Mouse (Mus musculus) effector memory CD4-positive, alpha-beta T cell, adult 7 months (primary cell): Measurements from ENCODE around the gene Olfr3. TPM values are rescaled to one million over a fixed set of nuclear protein-coding genes. Genes with fewer than 3 reads are reported as not detected.

ENCODE experiments used
- polyA plus RNA-seq: library from polyadenylated mRNA; unstranded; fragments of 100-300 nt; shearing (Covaris generic); gene quantifications from one replicate; pipeline ENCODE4 v1.2.1, GENCODE M21; 2017

Olfr3 gene
- polyA plus RNA-seq: not detected

GRCm38 (mm10) chr2:36816932-36817331 lies at the start of gene Olfr3:
Gene Olfr3, minus strand, starts transcription at chr2:36817032.

GRCm38 (mm10) chr2:36862560-36862959 lies 45.7 kb upstream of the Olfr3 start, which contains the start of gene Olfr351:
Gene Olfr351, minus strand, starts transcription at chr2:36862660.

GRCm38 (mm10) chr2:36846010-36846409 lies 29.2 kb upstream of the Olfr3 start, which contains the start of gene Olfr350:
Gene Olfr350, plus strand, starts transcription at chr2:36846310.

GRCm38 (mm10) chr2:36790238-36790637 lies 26.6 kb downstream of the Olfr3 start, which contains the start of gene Olfr50:
Gene Olfr50, plus strand, starts transcription at chr2:36790538.

GRCm38 (mm10) chr2:36783976-36784375 lies 32.9 kb downstream of the Olfr3 start, which contains the start of gene Olfr348:
Gene Olfr348, plus strand, starts transcription at chr2:36784276.

Other genes starting within 250 kb of the Olfr3 start
- gene Olfr345, start 177.0 kb downstream of the Olfr3 start, polyA plus RNA-seq: not detected
- gene Olfr346, start 131.2 kb downstream of the Olfr3 start, polyA plus RNA-seq: not detected
- gene Olfr347, start 85.1 kb downstream of the Olfr3 start, polyA plus RNA-seq: not detected
- not detected for gene Olfr348, start 32.8 kb downstream of the Olfr3 start, polyA plus RNA-seq
- not detected for gene Olfr50, start 26.5 kb downstream of the Olfr3 start, polyA plus RNA-seq
- not detected for gene Olfr350, start 29.3 kb upstream of the Olfr3 start, polyA plus RNA-seq
- gene Olfr351, start 45.6 kb upstream of the Olfr3 start, polyA plus RNA-seq: not detected
- 0.18 TPM for gene Olfr352, start 51.4 kb upstream of the Olfr3 start, polyA plus RNA-seq
- not detected for gene Olfr353, start 75.9 kb upstream of the Olfr3 start, polyA plus RNA-seq
- 0.16 TPM for gene Olfr354, start 88.6 kb upstream of the Olfr3 start, polyA plus RNA-seq
- gene Olfr355, start 111.9 kb upstream of the Olfr3 start, polyA plus RNA-seq: 0.62 TPM
- not detected for gene Olfr356, start 120.1 kb upstream of the Olfr3 start, polyA plus RNA-seq
- not detected for gene Olfr357, start 176.8 kb upstream of the Olfr3 start, polyA plus RNA-seq
- gene Olfr358, start 192.3 kb upstream of the Olfr3 start, polyA plus RNA-seq: not detected
- gene Olfr360, start 248.7 kb upstream of the Olfr3 start, polyA plus RNA-seq: not detected